Mouse (Mus musculus) fat pad, adult 2 months (tissue): ENCODE data around the gene Ankrd23.

Source experiments
- DNase-seq: peaks from one replicate; pipeline ENCODE4 v3.0.0-alpha.2; 2011; ENCODE audit warnings: low read depth, low spot score; ENCODE audit errors: extremely low read depth

Ankrd23 gene

GRCm38 (mm10) chr1:36546888-36547471, 10.3 kb upstream of the Ankrd23 start, which contains the start of gene Ankrd39:
Gene Ankrd39, minus strand, starts transcription at chr1:36547445.
- peak; percentile 93 for DNase-seq

GRCm38 (mm10) chr1:36545845-36546600, 9.3 kb upstream of the Ankrd23 start:
- DNase-seq, result no peak

- DNase-seq, result no peak
Observed at GRCm38 (mm10) chr1:36545382-36545781, 8.7 kb upstream of the Ankrd23 start.

- DNase-seq, result no peak
Observed at GRCm38 (mm10) chr1:36542925-36543324, 6.2 kb upstream of the Ankrd23 start.

GRCm38 (mm10) chr1:36541844-36542243, 5.2 kb upstream of the Ankrd23 start:
- DNase-seq, result no peak

- DNase-seq, result no peak
Observed at GRCm38 (mm10) chr1:36540807-36541206, 4.1 kb upstream of the Ankrd23 start.

- DNase-seq, result no peak
Observed at GRCm38 (mm10) chr1:36540132-36540531, 3.4 kb upstream of the Ankrd23 start.

GRCm38 (mm10) chr1:36539186-36539585, 2.5 kb upstream of the Ankrd23 start, which contains the start of gene Gm42417:
Gene Gm42417, minus strand, starts transcription at chr1:36539429.
- no peak for DNase-seq

- no peak for DNase-seq
Observed at GRCm38 (mm10) chr1:36538727-36539126, 2.0 kb upstream of the Ankrd23 start.

- DNase-seq, result no peak
Observed at GRCm38 (mm10) chr1:36536397-36536728, 320 bp downstream of the Ankrd23 start.

- DNase-seq, result no peak
Observed at GRCm38 (mm10) chr1:36535477-36536396, 946 bp downstream of the Ankrd23 start.

GRCm38 (mm10) chr1:36534595-36535058, 2.1 kb downstream of the Ankrd23 start:
- DNase-seq, result no peak

- no peak for DNase-seq
Observed at GRCm38 (mm10) chr1:36533546-36533945, 3.1 kb downstream of the Ankrd23 start.

- DNase-seq, result no peak
Observed at GRCm38 (mm10) chr1:36531461-36531860, 5.2 kb downstream of the Ankrd23 start.

- DNase-seq, result no peak
Observed at GRCm38 (mm10) chr1:36530962-36531361, 5.7 kb downstream of the Ankrd23 start.

- DNase-seq, result no peak
Observed at GRCm38 (mm10) chr1:36530485-36530884, 6.2 kb downstream of the Ankrd23 start.

- DNase-seq, result no peak
Observed at GRCm38 (mm10) chr1:36529875-36530274, 6.8 kb downstream of the Ankrd23 start.

- DNase-seq, result no peak
Observed at GRCm38 (mm10) chr1:36529274-36529673, 7.4 kb downstream of the Ankrd23 start.

GRCm38 (mm10) chr1:36528351-36528750, 8.3 kb downstream of the Ankrd23 start:
- DNase-seq, result no peak

- DNase-seq, result no peak
Observed at GRCm38 (mm10) chr1:36526903-36527302, 9.8 kb downstream of the Ankrd23 start.

GRCm38 (mm10) chr1:36525774-36526173, 10.9 kb downstream of the Ankrd23 start:
- DNase-seq, result no peak
